Mouse (Mus musculus): ENCODE measurements around the gene Lmbrd2.

Lmbrd2 gene

DNA sequence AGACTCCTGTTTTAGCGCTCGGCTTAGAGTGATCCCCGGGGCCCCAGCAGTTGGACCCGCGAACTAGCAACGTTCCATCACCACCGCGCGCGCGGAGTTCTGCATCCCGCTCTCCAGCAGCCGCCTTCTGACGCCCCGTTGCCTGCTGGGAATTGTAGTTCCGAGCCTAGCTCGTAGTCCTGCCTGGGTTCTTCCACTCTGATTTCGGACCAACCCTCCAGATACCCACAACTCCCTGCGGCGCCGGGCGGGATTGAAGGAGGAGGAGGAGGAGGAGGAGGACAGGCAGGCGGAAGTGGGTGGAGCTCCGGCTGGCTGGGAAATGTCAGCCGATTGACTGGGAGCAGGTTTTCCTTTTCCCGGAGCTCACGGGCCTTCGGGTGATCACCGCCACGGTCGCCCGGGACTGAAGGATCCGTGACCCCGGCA lies at the start of gene Lmbrd2:
Gene Lmbrd2, plus strand, starts transcription at position 299 of the 429 bp plus-strand sequence.
- in situ Hi-C loops (cut with MboI, MseI) = loop anchor here (25.0 kb wide), 1 partner anchor 1347 kb away; the partner anchor contains the start of genes Brix1 and Rad1

DNA sequence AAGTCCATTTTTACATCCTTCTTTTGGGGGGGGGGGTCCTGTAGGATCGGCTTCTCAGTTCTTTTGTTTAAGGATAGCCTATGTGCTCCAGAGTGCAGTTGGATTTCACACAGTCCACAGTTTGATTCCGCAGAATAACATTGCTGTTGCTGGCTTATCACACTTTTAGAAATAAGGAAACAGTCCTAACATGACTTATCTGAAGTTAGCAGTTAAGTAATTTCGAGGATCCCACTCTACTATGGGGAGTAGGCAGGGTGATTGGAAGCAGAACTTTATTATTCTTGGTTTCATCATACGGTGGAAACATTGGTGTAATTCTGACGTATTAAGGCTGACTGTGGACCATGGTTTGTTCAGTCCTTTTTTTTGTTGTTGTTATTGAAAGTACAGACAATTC lies 49.7 kb upstream of the Lmbrd2 start:
- in situ Hi-C loops (cut with MboI, MseI) = loop anchor here (10.0 kb wide), 1 partner anchor 934 kb away; no protein-coding TSS in a partner anchor

DNA sequence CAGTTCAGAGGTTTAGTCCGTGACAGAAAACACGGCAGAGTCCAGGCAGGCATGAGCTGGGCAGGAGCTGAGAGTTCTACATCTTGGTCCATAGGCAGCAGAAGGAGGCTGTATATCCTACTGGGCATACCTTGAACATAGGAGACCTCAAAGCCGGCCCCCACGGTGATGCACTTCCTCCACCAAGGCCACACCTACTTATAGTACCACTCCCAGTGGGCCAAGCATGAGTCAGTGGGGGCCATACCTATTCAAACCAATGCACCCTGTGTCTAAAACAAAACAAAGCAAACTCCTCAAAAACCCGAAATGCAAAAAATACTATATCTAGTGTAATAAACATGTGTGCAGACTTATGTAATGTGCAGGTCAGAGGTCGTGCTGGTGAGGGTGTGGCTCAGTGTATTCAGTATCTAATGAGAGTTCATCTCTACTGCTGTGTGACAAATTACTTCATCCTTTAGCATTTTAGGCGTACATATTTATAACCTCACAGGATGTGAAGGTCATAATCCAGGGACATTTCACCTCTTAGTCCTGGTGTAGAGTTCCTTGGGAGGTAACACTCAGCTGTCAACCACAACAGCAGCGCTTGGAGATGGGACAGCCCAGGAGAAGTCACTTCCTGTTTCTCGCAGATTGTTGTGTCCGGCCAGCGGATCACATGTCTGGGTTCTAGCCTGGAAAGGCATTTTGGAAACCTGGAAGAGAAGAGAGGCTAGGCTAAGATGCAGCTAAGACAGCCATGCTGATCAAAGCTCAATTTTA lies 46.6 kb upstream of the Lmbrd2 start:
- in situ Hi-C loops (cut with MboI, MseI) = loop anchor here (10.0 kb wide), 1 partner anchor 931 kb away; no protein-coding TSS in a partner anchor

GRCm38 (mm10) chr15:9094366-9094750 lies 46.0 kb upstream of the Lmbrd2 start:
- in situ Hi-C loops (cut with MboI, MseI) = loop anchor here (10.0 kb wide), 1 partner anchor 930 kb away; no protein-coding TSS in a partner anchor

GRCm38 (mm10) chr15:9096865-9097264 lies 43.5 kb upstream of the Lmbrd2 start:
- in situ Hi-C loops (cut with MboI, MseI) = loop anchor here (10.0 kb wide), 1 partner anchor 928 kb away; no protein-coding TSS in a partner anchor

- in situ Hi-C loops (cut with MboI, MseI) = no loop called here
Observed at GRCm38 (mm10) chr15:9100446-9101077, 39.8 kb upstream of the Lmbrd2 start.

- in situ Hi-C loops (cut with MboI, MseI) = no loop called here
Observed at GRCm38 (mm10) chr15:9106303-9107074, 33.9 kb upstream of the Lmbrd2 start.

DNA sequence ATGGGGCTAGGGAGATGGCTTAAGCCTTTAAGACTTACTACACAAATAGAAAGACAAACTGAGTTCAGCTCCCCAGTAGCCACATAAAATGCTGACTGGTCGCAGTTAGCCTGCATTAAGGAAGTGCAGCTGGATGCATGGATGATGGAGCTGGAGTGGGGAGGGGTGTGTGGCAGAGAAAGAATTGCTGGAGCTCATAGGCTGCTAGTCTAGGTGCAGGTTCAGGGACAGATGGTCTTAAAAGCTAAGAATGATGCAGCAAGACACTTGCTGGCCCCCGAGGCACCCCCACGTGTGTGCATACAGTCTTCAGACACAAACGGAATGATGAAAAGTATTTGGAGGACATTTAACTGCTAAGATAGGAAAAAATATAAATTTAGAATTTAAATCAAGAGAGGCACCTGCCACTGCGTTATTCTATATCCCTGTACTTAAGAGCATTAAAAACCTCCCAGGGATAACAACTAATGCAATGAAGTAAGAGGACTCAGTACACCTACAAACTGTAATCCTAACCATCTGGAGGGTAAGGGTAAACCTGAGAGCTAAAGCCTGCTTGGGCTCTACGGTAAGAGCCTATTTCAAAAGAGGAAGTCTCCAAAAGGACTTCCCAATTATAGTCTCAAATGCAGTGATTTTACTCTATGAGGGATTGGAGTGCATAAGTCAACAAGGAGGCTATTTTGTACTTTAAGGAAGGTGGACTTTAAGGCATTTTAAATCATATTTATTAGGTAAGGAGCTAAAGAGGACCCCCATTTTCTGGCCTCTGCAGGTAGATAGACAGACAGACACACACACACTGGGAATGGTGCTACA lies 29.6 kb upstream of the Lmbrd2 start:
- in situ Hi-C loops (cut with MboI, MseI) = loop anchor here (10.0 kb wide), 1 partner anchor 966 kb away; no protein-coding TSS in a partner anchor

- in situ Hi-C loops (cut with MboI, MseI) = loop anchor here (10.0 kb wide), 1 partner anchor 967 kb away; no protein-coding TSS in a partner anchor
Observed at GRCm38 (mm10) chr15:9111648-9112047, 28.7 kb upstream of the Lmbrd2 start.

- in situ Hi-C loops (cut with MboI, MseI) = loop anchor here (10.0 kb wide), 1 partner anchor 969 kb away; no protein-coding TSS in a partner anchor
Observed at GRCm38 (mm10) chr15:9113556-9113955, 26.8 kb upstream of the Lmbrd2 start.

DNA sequence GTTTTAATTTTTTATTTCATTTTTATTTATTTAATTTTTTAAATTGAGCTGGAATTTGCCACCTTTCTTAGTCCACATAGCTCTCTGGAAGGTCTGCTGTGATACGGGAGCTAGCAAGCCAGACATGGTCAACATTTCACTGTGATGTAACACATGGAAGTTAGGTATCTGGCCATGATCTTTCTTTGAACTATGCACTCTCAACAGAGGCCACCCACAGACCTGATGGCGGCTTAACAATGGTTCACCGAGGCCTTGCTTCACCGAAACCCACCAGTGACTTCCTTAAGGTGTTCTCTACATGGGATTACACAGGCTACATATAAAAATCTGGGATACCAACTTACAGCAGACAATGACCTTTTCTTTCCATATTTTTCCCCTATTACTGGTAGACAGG lies 26.2 kb upstream of the Lmbrd2 start:
- in situ Hi-C loops (cut with MboI, MseI) = loop anchor here (10.0 kb wide), 1 partner anchor 969 kb away; no protein-coding TSS in a partner anchor

DNA sequence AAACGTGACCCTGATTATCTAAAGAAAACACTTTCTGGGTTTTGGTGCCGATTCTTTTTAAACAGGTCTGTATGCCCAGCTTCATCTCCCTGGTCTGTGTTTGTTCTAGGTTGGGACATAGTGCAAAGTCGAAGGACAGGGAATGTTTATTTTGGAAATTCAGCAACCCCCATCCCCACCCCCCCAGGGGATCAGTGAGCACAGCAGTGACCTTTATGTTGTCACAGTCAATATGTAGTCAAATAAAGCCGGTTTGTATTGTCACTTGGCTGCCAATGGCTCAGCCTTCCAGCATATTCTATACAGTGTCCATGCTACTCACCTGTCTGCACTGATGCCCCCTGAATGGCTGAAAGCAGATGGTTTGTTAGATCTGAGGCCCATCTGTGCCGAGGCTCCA lies 25.8 kb upstream of the Lmbrd2 start:
- in situ Hi-C loops (cut with MboI, MseI) = loop anchor here (10.0 kb wide), 1 partner anchor 970 kb away; no protein-coding TSS in a partner anchor

DNA sequence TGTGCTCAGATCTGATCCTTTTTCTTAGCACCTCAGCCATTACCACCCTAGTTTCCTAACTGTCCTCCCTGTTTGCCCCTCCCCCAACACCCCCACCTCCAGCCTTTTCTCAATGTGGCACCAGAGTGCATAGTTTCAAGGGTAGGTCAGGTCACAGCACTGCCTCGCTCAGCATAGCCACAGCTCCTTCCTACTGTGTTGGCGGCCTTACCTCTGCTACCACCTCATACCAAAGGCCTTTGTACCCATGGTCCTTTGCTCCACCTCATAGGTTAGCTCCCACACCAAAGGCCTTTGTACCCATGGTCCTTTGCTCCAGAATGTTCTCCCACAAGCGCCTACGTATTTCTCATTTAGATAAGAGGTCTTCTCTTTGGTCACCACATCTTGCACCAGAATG lies 21.5 kb upstream of the Lmbrd2 start:
- in situ Hi-C loops (cut with MboI, MseI) = loop anchor here (10.0 kb wide), 1 partner anchor 974 kb away; no protein-coding TSS in a partner anchor

DNA sequence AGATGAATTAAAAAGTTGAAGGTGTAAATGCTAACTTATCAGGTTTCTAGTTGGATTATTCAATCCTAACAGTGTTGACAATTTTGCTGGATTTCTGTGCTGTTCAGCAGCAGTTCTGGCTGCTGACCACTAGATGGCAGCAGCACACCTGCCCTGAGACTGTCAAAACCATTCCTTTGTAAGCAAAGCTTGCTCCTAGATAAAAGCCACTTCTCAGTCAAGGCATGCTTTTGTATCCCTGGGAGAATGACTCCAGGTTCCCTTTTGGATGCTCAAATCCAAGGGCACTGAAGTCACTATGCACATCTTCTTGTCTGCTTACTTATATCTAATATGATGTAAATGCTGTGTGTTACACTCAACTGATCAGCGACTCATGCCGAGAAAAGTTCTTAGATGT lies 20.3 kb upstream of the Lmbrd2 start:
- in situ Hi-C loops (cut with MboI, MseI) = no loop called here

- in situ Hi-C loops (cut with MboI, MseI) = no loop called here
Observed at GRCm38 (mm10) chr15:9122989-9123388, 17.4 kb upstream of the Lmbrd2 start.

GRCm38 (mm10) chr15:9124856-9125255 lies 15.5 kb upstream of the Lmbrd2 start:
- in situ Hi-C loops (cut with MboI, MseI) = loop anchor here (25.0 kb wide), 1 partner anchor 1362 kb away; the partner anchor contains the start of genes Brix1 and Rad1

GRCm38 (mm10) chr15:9127051-9127791 lies 13.1 kb upstream of the Lmbrd2 start:
- in situ Hi-C loops (cut with MboI, MseI) = loop anchor here (25.0 kb wide), 1 partner anchor 1360 kb away; the partner anchor contains the start of genes Brix1 and Rad1

DNA sequence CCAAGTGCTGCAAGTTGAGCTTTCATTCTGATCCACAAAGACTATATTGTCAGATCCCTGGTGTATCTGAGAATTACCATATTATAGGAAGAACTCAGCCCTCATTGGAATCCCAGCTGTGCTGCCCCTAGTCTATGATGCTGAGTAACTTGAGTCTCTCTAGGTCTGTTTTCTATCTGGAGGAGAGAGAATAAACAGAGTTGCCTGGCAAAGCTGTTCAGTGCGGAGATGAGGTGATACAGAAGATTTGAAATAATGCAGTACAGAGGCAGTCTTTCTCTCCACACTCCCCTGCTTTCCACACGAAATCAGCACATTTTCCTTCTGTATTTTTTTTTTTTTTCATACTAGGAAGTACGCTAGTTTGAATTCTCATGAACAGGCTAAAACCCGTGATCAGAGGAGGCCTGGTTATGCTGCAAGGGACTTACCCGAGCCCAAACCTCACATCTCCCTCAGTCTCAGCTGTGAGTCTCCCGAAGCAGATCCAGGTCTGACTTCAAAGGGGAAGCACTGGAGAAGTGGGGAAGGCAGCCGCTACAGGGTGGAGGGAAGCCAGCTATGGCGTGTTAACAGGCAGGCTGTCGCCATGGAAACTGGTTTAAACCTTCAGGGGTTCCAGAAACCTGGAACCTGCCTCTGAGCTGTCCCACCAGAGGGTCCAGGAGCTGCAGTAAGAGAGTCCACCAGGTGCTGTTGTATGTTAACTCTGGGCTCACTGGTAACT lies 9.4 kb upstream of the Lmbrd2 start:
- in situ Hi-C loops (cut with MboI, MseI) = loop anchor here (25.0 kb wide), 1 partner anchor 1356 kb away; the partner anchor contains the start of genes Brix1 and Rad1

DNA sequence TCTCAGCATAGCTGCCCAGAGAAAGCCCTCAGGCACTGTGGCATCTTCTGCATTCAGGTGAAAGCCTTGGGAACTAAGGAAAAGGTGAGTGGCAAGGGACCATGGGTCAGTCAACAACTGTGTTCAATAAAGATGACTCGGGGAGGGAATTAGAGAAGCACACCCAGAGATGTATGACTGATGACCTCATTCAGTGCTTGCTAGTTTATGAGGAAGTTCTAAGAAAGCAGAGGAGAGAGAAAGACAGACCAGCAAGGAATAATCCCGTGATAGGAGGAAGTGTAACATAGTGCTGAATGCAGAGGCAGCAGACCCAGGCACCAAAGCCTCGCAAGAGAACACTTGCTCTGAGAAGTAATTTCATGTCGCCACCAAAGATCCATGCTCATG lies 8.9 kb upstream of the Lmbrd2 start:
- in situ Hi-C loops (cut with MboI, MseI) = loop anchor here (25.0 kb wide), 1 partner anchor 1356 kb away; the partner anchor contains the start of genes Brix1 and Rad1
